Mouse (Mus musculus) embryonic facial prominence, embryonic 15.5 days (tissue): Measurements from ENCODE around the gene Zbtb8a. TPM values are rescaled to one million over a fixed set of nuclear protein-coding genes. Genes with fewer than 3 reads are reported as not detected.
"Not testable (repeated sequence)": the region's sequence is repeated elsewhere in the genome, so short reads cannot be mapped to it uniquely, and the experiment has no call there.

Experiments
- ATAC-seq: fragments of 200-750 bp; cut with Nextera tagmentation; 2 replicates; pipeline ENCODE4 v1.8.0; 2017; ENCODE audit warnings: low read depth, moderate TSS enrichment; ENCODE audit not compliant: insufficient number of reproducible peaks, low FRiP score, low TSS enrichment
- H3K27ac ChIP-seq: fragments of 300-500 bp; sonication (generic); replicated peaks from 2 replicates; pipeline ENCODE4 v1.5.1; 2015; ENCODE audit warnings: mild to moderate bottlenecking, inconsistent platforms
- H3K27me3 ChIP-seq: fragments of 300-500 bp; sonication (generic); 2 replicates; pipeline ENCODE4 v1.6.1; 2015; ENCODE audit warnings: inconsistent platforms
- H3K36me3 ChIP-seq: fragments of 300-500 bp; sonication (generic); 2 replicates; pipeline ENCODE4 v1.6.1; 2015; ENCODE audit warnings: mild to moderate bottlenecking, inconsistent platforms
- H3K4me1 ChIP-seq: fragments of 300-500 bp; sonication (generic); 2 replicates; pipeline ENCODE4 v1.6.1; 2015; ENCODE audit warnings: inconsistent platforms
- H3K4me2 ChIP-seq: fragments of 300-500 bp; sonication (generic); replicated peaks from 2 replicates; pipeline ENCODE4 v1.6.1; 2015; ENCODE audit warnings: mild to moderate bottlenecking, inconsistent platforms
- H3K4me3 ChIP-seq: fragments of 300-500 bp; sonication (generic); replicated peaks from 2 replicates; pipeline ENCODE4 v1.5.1; 2015; ENCODE audit warnings: mild to moderate bottlenecking, inconsistent platforms
- H3K9ac ChIP-seq: fragments of 300-500 bp; sonication (generic); 2 replicates; pipeline ENCODE4 v1.6.1; 2015; ENCODE audit warnings: inconsistent platforms
- H3K9me3 ChIP-seq: fragments of 300-500 bp; sonication (generic); replicated peaks from 2 replicates; pipeline ENCODE4 v1.6.1; 2016; ENCODE audit warnings: inconsistent platforms
- WGBS: fragments of 180-500 bp; shearing (Covaris S2); methylation state at CpG from one replicate; pipeline ENCODE4 v1.1.7; 2015; 5-methylcytosine and 5-hydroxymethylcytosine counted together
- polyA plus RNA-seq: library from polyadenylated mRNA; unstranded; fragments of >200 nt; fragmentation: Nextera tagmentation; extraction: Ambion mirVana; gene quantifications from 2 replicates; pipeline ENCODE4 v1.2.1, GENCODE M21; 2015

Zbtb8a gene
- polyA plus RNA-seq, 1 experiment from 2014 or later, result 14.1 TPM

DNA sequence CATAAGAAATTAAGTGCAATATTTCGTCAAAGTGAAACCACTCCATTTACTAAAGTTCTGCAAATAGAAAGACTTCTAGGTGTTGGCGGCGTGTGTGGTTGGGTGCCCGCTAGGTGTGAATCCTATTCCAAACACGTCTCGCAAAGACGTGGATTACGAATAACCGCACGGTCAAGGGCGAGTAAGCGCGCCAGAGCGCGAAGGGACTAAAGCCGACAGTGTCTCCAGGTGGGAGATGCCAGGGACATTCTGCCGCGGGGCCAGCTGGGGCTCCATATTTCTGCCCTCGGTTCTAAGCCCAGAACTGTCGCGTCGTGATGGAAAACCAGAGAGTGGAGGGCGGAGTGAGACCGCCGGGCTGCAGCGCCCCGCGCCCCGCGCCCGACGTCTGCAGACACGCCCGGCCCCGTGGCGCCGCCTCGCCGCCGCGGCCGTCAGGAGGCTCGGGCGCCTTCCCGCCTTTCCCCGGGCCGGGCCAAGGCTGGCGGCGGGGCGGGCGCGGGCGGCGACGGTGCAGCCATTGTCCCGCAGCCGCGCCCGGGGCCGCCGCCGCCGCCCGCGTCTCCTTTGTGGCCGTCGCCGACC, 863 bp downstream of the Zbtb8a start:
- H3K36me3 ChIP-seq, result no peaks in the 10 kb centered on the region
- H3K4me3 ChIP-seq, result peak overlapping the region; percentile 78
- peak overlapping the region; percentile 78 for H3K9ac ChIP-seq
- H3K27ac ChIP-seq, result peak overlapping the region; percentile 89
- H3K9me3 ChIP-seq, result no peaks in the 10 kb centered on the region
- peak overlapping the region; percentile 59 for H3K4me2 ChIP-seq
- WGBS, result under 1% methylated on average over 55 of the region's 68 CpGs
- ATAC-seq, result peak; percentile 56; the same call in 1 of the 2 replicates
- 0 out of 2 replicates have a peak, but pooled peaks cover 8% of the 10 kb centered on the region for H3K4me1 ChIP-seq
- 0 out of 2 replicates have a peak, but pooled peaks cover 3% of the 10 kb centered on the region for H3K27me3 ChIP-seq

- ATAC-seq, result no peak
- no peak overlapping the region for H3K9ac ChIP-seq
- 0 out of 2 replicates have a peak, but pooled peaks cover 8% of the 10 kb centered on the region for H3K4me1 ChIP-seq
- WGBS, result 70% methylated on average over 5 of the region's 5 CpGs
- H3K27me3 ChIP-seq, result 0 out of 2 replicates have a peak, but pooled peaks cover 3% of the 10 kb centered on the region
- H3K4me2 ChIP-seq, result no peak overlapping the region
- H3K36me3 ChIP-seq, result no peaks in the 10 kb centered on the region
- H3K27ac ChIP-seq, result no peak overlapping the region
- no peak overlapping the region for H3K4me3 ChIP-seq
- no peaks in the 10 kb centered on the region for H3K9me3 ChIP-seq
Observed at GRCm38 (mm10) chr4:129375821-129376220, 2.1 kb downstream of the Zbtb8a start.

GRCm38 (mm10) chr4:129375000-129375399, 2.9 kb downstream of the Zbtb8a start:
- Histone ChIP-seq H3K27ac (no peak overlapping the region), H3K4me2 (no peak overlapping the region), H3K27me3 (0 out of 2 replicates have a peak, but pooled peaks cover 3% of the 10 kb centered on the region), H3K9me3 (no peaks in the 10 kb centered on the region), H3K4me3 (no peak overlapping the region), H3K9ac (no peak overlapping the region), H3K36me3 (no peaks in the 10 kb centered on the region), H3K4me1 (0 out of 2 replicates have a peak, but pooled peaks cover 8% of the 10 kb centered on the region)
- WGBS, result 26% methylated on average over 6 of the region's 6 CpGs
- no peak for ATAC-seq

DNA sequence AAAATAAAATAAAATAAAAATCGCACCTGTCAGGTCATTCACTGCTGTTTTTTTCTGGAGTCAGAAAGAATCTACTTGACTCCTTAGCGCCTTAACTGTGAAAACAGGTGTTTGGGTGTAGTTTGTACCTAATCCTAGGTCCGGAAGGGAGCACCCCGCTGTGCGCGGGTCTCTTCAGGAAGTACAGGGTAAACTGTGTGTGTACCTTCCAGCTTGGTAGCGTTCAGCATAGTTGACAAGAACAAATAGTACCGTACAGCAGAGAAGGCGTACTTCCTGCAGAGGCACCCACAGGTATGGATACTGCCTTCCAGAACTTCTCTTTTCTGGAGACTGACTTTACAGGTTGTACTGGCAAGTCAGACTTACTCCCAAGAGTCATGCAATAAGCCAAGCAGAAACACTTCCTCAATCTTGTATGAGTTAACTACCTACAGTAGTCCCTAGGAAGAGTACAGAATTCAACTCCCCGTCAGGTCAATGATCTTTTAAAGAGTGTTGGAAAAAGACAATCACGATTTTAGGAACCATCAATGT, 3.6 kb downstream of the Zbtb8a start:
- no peaks in the 10 kb centered on the region for H3K9me3 ChIP-seq
- H3K4me1 ChIP-seq, result 0 out of 2 replicates have a peak, but pooled peaks cover 8% of the 10 kb centered on the region
- no peak overlapping the region for H3K4me3 ChIP-seq
- ATAC-seq, result no peak
- WGBS, result 52% methylated on average over 11 of the region's 11 CpGs
- no peaks in the 10 kb centered on the region for H3K36me3 ChIP-seq
- no peak overlapping the region for H3K9ac ChIP-seq
- H3K27ac ChIP-seq, result no peak overlapping the region
- 0 out of 2 replicates have a peak, but pooled peaks cover 3% of the 10 kb centered on the region for H3K27me3 ChIP-seq
- no peak overlapping the region for H3K4me2 ChIP-seq

DNA sequence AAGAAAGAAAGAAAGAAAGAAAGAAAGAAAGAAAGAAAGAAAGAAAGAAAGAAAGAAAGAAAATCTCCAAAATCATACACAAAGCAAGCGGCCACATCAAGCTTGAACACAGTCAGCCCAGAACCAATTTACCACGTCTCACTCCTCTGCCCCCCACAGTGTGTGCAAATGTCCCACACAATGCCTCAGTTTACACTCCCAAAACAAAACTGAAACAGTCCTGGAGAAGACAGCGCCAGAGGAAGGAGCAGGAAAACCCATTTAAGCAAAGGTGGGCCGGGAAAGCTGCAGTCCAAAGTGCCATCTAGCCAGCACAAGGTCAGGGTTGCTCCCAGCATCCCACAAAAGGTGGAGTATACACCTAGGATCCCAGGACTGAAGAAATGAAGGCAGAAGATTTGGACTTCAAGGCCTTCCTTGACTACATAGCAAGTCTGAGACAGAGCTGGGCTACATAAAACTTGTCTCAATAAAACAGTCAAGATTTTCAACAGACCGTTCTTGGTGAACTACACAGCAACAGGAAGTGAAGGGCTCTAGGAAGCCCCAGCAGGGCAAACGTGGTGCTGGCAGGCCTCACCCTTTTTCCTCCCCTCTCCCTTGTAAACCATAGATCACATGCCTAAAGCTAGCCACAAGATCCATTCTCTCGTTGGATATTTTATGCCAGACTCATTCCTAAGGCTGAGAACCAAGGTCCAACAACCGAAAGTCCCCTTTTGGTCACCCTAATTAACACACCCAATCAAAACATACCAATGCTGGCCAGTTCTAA, 4.5 kb downstream of the Zbtb8a start:
- no peaks in the 10 kb centered on the region for H3K36me3 ChIP-seq
- no peak overlapping the region for H3K9ac ChIP-seq
- 51% methylated on average over 8 of the region's 8 CpGs for WGBS
- no peaks in the 10 kb centered on the region for H3K9me3 ChIP-seq
- H3K4me1 ChIP-seq, result 0 out of 2 replicates have a peak, but pooled peaks cover 8% of the 10 kb centered on the region
- no peak for ATAC-seq
- H3K4me2 ChIP-seq, result no peak overlapping the region
- H3K27ac ChIP-seq, result no peak overlapping the region
- no peak overlapping the region for H3K4me3 ChIP-seq
- H3K27me3 ChIP-seq, result no peaks in the 10 kb centered on the region

DNA sequence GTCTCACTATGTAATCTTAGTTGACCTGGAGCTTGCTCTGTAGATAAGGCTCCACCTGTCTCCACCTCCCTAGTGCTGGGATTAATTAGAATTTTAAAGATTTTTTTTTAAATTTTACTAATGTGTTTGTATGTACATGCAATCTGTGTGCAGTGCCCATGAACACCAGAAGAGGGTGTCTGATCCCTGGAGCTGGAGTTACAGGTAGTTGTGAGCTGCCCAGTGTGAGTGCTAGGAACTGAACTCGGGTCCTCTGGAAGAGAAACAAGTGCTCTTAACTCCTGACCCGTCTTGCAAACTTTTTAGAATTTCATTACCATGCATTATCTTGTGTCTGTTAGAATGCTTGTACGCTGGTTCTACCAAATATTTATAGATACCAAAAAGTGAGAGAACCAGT, 6.5 kb downstream of the Zbtb8a start:
- 93% methylated on average over 3 of the region's 3 CpGs for WGBS
- H3K4me1 ChIP-seq, result 0 out of 2 replicates have a peak, but pooled peaks cover 2% of the 10 kb centered on the region
- no peak overlapping the region for H3K4me2 ChIP-seq
- no peak overlapping the region for H3K4me3 ChIP-seq
- no peaks in the 10 kb centered on the region for H3K9me3 ChIP-seq
- H3K27me3 ChIP-seq, result no peaks in the 10 kb centered on the region
- no peak overlapping the region for H3K9ac ChIP-seq
- H3K27ac ChIP-seq, result no peak overlapping the region
- H3K36me3 ChIP-seq, result peaks cover 4% of the 10 kb centered on the region; the same call in 1 of the 2 replicates
- no peak for ATAC-seq

DNA sequence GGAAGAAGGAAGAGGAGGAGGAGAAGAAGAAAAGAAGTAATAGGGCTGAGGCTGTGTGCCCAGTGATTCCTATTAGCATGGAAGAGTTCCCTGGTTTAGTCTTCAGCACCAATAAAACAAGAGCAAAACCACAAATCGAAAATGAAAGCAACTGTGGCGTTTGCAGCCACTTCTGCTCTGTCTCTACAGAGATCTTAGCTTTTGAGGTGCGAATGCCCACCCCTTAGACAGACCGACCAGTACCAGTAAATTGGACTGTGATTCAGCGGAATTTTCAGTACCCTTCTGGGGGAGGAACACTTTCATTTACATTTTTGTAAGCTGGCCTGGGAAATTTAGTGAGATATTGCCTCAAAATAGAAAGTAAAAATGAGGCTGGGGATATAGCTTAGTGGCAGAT, 12.7 kb downstream of the Zbtb8a start:
- Histone ChIP-seq H3K9me3 (no peaks in the 10 kb centered on the region), H3K4me3 (no peak overlapping the region), H3K36me3 (peaks cover 8% of the 10 kb centered on the region), H3K9ac (no peak overlapping the region), H3K4me1 (no peaks in the 10 kb centered on the region), H3K4me2 (no peak overlapping the region), H3K27me3 (no peaks in the 10 kb centered on the region), H3K27ac (no peak overlapping the region)
- ATAC-seq, result no peak
- WGBS, result 88% methylated on average over 5 of the region's 5 CpGs

GRCm38 (mm10) chr4:129364379-129364778, 13.5 kb downstream of the Zbtb8a start:
- Histone ChIP-seq H3K27ac (no peak overlapping the region), H3K4me3 (no peak overlapping the region), H3K9me3 (no peaks in the 10 kb centered on the region), H3K4me1 (no peaks in the 10 kb centered on the region), H3K9ac (no peak overlapping the region), H3K36me3 (peaks cover 14% of the 10 kb centered on the region), H3K27me3 (no peaks in the 10 kb centered on the region), H3K4me2 (no peak overlapping the region)
- WGBS, result 85% methylated on average over 3 of the region's 3 CpGs
- ATAC-seq, result no peak

DNA sequence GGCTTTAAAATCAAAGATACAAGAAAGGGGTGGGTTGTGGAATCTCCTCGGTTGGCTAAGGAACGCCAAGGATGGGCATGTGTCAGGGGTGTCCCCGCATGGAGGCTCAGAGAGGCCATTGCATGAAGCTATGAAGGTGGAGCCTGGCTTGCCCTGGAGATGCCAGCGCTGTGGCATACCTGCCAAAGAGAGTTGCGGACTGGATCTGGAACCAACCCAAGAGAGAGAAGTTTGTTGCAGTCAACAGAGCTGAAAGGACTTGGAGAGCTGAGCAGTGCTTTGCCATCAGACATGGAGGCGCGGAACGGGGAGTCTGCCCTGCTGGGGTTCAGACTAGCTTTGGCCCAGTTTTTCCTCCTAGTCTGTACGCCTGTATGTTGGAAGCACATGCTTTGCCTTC, 14.5 kb downstream of the Zbtb8a start:
- Histone ChIP-seq H3K4me1 (no peaks in the 10 kb centered on the region), H3K9ac (no peak overlapping the region), H3K27ac (no peak overlapping the region), H3K4me2 (no peak overlapping the region), H3K27me3 (no peaks in the 10 kb centered on the region), H3K36me3 (peaks cover 17% of the 10 kb centered on the region), H3K4me3 (no peak overlapping the region), H3K9me3 (no peaks in the 10 kb centered on the region)
- 86% methylated on average over 9 of the region's 9 CpGs for WGBS
- ATAC-seq, result 0 out of 2 replicates have a peak, but pooled peaks have one; percentile 24

DNA sequence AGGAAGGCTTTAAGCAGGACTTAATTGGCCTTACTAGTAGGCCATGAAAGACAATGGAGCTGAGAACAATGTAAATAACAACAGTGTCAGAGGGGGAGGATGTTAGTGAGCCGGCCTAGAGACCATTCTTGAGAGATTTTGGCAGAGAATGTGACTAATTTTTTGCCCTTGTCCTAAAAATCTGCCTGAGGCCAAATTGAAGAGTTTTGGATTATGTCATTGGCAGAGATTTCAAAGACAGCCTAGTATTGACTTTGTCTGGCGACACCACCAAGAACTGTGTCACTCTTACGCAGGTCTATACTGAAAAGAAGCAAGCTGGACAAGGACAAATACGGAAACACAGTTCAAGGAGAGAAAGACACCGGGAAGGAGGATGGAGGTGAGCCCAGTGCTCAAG, 15.1 kb downstream of the Zbtb8a start:
- H3K9ac ChIP-seq, result no peak overlapping the region
- H3K4me2 ChIP-seq, result no peak overlapping the region
- no peak for ATAC-seq
- no peaks in the 10 kb centered on the region for H3K4me1 ChIP-seq
- H3K36me3 ChIP-seq, result peaks cover 23% of the 10 kb centered on the region
- H3K27me3 ChIP-seq, result no peaks in the 10 kb centered on the region
- no peak overlapping the region for H3K4me3 ChIP-seq
- 71% methylated on average over 5 of the region's 5 CpGs for WGBS
- no peaks in the 10 kb centered on the region for H3K9me3 ChIP-seq
- H3K27ac ChIP-seq, result no peak overlapping the region

DNA sequence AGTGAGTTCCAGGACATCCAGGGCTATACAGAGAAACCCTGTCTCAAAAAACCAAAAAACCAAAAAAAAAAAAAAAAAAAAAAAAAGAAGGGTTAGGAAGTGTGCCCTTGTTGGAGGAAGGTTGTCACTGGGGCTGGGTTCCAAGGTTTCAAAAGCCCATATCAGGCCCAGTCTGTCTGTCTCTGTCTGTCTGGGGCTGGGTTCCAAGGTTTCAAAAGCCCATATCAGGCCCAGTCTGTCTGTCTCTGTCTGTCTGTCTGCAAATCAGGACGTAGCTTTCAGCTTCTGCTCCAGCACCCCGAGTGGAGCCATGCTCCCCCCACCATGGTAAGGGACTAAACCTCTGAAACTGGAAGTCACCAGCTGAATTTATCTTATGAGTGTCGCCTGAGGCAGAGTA, 15.7 kb downstream of the Zbtb8a start:
- not testable (repeated sequence) for H3K4me1 ChIP-seq, H3K27ac ChIP-seq, H3K9me3 ChIP-seq, H3K4me2 ChIP-seq, H3K27me3 ChIP-seq, H3K9ac ChIP-seq, ATAC-seq, H3K4me3 ChIP-seq
- H3K36me3 ChIP-seq, result peaks cover 28% of the 10 kb centered on the region
- 80% methylated on average over 3 of the region's 3 CpGs for WGBS
